Mouse (Mus musculus) liver (tissue): Measurements from ENCODE around the gene Fcor.

Source experiments
- DNase-seq: peaks from one replicate; pipeline ENCODE4 v3.0.0-alpha.2; 2020; ENCODE audit warnings: mixed read lengths

Gene Fcor

DNA sequence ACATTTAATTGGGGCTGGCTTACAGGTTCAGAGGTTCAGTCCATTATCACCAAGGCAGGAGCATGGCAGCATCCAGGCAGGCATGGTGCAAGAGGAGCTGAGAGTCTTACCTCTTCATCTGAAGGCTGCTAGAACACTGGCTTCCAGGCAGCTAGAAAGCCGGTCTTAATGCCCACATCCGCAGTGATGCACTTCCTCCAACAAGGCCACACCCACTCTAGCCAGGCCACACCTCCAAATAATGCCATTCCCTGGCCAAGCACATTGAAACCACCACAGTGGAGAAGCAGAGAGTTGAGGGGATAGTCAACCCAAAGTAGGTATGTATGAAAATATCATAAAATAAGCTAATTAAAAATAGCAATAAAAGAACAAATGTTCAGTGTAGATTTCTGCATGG, 1.8 kb downstream of the Fcor start:
- peak; percentile 30 for DNase-seq

DNA sequence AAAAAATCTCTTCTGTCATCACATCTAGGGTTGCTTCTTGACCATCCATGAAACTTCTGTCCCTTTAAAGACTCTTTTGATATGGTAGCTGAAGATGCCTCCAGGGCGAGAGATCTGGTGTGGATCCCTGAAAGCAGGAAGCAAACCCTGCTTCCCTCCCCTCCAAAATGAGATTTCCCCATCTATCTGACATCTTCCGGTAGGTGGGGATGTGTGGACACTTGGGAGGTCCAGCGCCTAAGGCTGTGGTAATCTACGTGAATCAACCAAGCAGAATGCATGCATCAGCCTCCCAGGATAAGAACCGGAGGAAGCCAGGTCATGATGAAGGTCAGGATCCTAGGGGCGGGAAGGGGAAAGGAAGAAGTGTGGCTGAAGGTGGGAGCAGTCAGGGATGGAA, 6.7 kb downstream of the Fcor start, which contains the start of gene Mcemp1:
Gene Mcemp1, plus strand, starts transcription at position 248 of the 400 bp plus-strand sequence.
- DNase-seq: no peak

DNA sequence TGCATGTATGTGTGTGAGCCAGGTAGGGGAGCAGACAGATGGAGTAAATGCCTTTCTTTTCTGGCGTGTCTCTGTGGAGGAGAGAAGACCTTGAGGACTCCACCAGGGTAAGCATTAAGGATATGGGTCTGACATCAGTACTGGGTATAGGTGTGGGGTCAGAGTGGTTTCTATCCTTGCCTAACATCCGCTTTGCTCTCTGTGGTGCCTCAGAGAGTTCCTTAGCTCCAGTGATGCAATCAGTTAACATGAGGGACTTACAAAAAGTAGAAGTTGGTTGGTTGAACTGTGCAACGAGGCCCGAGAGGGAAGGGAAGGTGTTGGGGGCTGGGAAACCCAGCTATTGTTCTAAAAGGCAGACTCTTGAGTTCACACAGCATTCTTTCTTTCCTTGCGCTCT, 7.8 kb downstream of the Fcor start:
- DNase-seq: no peak

DNA sequence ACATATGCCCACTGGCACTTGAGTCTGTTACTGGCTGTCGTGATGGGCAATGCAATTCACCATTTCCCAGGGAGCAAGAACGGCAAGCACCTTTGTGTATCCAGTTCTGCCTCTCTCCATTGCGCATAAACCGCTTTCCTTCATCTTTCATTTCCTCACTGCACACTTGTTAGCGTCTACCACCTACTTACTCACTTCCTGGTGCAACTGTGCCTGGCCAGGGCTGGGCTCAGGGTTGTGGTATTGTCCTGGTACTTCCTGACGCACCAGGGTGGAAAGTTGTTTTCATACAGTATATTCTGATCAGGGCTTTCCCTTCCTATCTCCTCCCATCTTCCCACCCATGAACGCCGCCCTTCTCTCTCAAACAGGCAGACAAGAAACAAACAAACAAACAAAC, 11.3 kb downstream of the Fcor start:
- DNase-seq: no peak

DNA sequence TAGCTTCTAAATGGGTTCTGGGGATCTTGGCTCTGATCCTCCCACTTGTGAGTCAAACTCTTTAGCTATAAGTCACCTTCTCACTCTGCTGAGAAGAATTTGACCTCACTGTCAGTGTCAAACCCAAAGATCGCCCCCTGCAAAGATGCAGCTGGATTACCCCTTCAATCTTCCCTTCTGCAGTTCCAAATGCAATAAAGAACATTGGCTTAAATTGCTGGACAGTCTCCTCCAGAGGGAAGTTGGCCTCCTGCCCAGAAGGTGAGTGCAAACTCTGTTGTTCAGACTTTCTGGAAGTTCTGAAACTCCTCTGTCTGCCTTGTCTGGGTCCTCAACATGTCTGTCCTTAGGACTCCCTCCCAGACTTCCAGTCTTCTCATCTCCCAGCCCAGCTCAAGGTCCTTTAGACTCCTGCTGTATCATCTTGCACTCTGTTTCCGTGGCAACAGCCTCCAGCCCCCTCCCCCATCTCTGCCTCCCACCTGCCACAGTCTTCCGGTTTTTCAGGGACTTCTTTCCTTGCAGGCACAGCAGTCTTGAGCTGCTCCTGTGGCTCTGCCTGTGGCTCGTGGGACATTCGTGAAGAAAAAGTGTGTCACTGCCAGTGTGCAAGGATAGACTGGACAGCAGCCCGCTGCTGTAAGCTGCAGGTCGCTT, 15.3 kb downstream of the Fcor start:
- no peak for DNase-seq

DNA sequence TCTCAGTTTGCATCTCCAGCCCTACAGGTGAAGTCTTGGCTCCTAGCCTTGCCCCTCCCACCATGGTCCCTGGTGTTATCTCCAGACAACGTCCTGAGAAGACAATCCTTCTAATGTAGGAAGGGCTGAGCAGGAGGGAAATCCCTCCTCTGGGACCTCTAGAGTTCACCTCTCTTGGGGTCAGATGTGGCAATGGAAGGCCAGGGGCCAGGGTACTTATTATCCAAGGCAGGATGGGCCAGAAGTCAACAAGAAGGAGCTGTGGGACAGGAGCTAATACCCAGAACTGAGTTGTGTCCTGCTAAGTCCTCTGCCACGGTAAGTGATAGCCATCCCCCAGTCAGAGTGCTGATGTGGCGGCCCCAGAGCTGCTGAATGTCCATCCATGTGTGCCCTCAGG, 16.6 kb downstream of the Fcor start, which contains the start of gene Retn:
Gene Retn, plus strand, starts transcription at position 245 of the 400 bp plus-strand sequence.
- DNase-seq: no peak

DNA sequence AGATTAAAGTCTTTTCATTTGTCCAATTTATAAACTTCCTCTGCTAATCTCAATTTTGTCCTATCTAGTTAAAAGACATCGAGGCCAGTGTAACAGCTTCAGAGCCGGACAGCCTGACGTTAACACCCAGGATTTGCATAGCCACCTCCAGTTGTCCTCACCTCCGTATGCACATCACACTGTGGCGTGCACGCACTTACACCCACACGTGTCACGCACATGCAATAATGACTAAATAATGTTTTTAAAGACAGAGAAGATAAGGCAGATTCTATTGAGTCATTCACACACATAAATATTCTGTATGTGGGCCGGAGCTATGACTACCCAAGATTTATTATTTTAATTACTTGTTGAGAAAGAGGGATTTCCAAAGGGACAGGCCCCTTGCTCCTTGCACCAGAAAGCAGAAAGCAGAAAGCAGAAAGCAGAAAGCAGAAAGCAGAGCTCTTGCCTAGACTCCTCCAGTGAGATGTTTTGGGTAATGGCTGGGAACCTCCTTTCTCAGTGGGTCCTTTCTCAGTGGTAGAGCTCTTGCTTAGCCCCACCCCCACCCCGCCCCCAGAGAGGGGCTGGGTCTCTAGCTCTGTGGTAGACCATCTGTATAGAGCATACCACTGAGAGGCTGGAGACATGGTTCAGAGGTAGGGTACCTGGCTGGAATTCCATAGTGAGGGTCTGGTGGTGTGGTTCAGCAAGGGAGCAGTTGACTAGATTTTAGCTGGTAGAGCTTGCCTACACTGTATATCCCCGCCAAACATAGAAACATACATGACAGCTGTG, 17.2 kb downstream of the Fcor start:
- DNase-seq: no peak

DNA sequence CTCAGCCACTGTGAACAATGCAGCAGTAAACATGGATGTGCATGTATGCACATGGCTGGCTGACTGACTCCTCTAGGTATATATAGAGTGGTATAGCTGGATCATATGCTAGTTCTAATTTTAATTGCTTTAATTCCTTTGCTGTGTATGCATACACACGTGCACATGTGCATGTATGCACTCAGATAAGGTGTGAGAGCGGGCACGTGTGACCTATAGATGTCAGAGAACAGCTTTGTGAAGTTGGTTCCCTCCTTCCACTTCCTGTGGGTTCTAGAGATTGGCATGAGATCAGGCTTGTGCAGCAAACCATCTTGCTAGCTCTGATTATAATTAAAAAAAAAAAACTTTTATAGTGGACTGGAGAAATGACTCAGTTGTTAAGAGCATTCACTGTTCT, 19.3 kb downstream of the Fcor start:
- DNase-seq: no peak

DNA sequence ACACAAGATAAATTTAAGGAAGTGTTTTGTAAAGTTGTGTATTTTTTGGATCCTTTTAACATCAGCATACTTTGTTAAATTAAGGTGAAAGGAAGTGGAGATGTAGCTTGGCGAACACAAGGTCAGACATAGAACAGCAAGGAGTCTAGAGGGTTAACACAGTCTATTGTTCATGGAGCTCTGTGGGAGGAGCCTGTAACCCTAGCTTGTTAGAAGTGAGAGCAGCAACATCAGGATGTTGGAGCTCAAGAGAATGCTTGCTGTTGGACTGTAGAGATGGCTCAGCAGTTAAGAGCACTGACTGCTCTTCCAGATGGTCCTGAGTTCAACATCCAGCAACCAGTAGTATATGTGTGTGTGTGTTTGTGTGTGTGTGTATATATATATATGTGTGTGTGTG, 23.2 kb downstream of the Fcor start:
- no peak for DNase-seq

DNA sequence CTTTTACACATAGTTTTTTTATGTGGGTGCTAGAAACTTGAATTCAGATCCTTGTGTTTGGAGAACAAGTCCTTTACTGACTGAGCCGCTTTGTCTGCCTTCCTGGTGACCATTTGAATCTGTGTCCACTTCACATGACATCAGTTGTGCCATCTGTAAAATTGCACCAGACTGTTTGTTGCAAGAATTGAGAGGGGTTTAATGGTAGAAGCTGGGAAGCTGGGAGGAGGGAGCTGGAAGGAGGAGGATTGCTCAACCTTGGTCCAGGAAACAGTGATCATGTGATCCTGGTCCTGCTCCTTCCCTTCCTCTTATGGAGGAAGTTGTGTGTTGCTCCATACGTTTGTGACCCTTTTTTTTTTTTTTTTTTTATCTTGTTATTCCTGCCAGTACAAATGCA, 23.9 kb downstream of the Fcor start:
- no peak for DNase-seq

DNA sequence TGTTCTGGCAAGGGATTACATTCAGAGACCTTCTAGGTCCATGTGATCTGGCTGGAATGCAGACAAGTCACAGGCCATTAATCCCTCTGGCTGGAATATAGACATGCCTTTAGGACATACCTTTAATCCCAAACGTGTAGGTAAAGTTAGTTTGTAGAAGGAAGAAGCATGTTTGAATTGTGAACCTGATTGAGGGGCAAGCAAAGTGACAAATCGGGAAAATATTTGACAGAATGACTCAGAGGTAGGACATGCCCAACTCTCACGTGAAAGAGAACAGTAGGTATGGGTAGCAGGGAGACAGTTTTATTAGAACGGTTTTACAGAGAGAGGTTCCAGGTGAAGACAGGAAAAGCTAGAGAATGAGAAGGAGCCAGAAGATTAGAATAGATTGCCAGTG, 24.6 kb downstream of the Fcor start:
- no peak for DNase-seq

DNA sequence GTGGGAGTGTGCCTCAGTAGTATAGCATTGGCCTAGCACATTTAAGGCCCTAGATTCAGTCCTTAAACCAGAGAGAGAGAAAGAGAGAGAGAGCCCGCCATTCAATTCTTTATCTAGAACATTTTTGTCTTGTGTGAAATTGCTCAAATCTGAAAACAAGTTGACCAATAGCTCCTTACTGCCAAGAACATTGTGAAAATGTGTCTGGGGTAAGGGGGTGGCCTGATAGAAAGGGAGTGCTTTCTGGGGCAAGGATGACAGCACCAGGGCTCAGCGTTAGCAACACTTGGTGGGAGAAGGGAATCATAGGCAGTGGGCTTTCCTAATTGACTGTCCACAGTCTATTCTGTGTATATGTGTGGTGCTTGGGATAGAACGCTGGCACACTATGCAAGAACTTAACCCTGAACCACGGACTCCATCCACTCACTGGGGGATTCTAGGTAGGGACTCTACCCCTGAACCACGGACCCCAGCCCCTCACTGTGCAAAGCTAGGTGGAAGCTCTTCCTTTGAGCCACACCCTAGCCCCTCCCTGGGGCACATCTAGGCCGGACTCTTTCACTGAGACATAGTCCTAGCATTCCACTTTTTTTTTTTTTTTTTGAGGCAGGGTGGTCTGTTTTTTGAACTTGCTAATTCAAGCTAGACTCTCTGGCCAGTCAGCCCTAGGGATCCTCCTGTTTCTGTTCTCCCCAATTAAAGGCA, 25.2 kb downstream of the Fcor start:
- DNase-seq: no peak

DNA sequence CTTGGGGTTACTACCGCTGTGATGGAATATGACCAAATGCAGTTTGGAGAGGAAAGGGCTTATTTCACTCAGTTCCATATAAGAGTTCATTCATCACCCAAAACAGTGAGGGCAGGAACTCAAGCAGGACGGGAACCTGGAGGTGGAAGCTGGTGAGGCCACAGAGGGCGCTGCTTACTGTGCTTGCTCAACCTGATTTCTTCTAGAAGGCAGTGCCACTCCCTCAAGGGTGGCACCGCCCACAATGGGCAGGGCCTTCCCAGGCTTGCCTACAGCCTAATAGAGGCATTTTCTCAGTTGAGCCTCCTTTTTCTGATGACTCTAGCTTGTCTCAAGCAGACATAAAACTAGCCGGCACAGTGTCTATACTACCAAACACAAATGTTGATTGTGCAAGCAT, 26.4 kb downstream of the Fcor start:
- peak; percentile 74 for DNase-seq

DNA sequence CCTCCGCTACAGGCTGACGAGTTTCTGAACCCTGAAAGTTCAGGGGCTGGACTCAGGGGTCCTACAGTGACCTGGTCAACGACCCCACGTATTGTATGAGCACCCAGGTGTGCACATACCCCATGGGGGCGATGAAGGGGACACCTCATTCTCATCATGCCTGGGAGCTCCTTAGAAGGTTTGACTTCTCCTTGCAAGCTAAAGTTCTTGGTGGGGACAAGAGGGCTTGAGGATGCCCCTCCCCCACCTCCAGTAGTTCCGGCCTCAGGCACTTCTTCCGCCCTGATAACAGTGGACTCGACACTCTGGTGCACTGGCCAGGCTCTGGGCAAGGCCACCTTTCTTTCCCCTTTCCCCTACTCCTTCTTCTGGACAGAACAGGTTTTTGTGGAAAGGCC, 40.7 kb downstream of the Fcor start:
- peak; percentile 68 for DNase-seq

DNA sequence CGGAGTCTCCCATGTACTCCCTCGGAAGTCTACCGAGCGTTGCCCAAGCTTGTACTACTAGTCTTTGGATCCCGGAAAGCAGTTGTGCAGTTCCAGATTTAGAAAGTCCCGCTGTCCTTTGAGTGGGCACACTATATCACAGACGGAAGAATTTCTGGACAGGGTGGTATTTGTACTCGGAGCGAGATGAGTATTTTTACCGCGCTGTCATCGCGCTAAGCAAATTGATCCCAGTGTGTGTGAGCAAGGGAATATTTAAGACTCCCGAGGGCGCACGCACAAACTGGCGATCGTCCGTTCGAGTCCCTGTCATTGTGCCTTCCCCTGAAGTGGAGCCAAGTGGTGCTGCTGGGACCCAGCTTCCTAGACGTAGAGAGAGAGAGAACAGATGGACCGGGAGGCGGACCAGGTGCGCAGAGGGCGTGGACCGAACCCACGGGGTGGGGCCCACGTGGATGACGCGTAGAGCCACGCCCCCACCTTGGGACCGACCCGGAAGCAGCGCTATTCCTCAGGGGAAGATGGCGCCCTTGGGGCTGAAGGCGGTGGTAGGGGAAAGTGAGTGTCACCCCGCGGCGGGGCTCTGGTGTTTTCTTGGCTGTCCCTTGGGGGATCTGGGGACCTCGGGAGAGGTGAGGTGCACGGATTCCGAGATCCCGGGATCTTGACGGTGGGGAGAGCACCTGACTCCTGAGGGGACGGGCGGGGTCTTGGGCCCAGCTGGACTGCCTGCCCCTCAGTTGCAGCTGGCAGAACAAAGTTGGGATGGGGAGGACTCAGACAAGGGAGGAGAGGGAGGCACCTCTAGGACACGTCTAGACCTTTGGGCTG, 41.3 kb downstream of the Fcor start, which contains the start of gene Stxbp2:
Gene Stxbp2, plus strand, starts transcription at position 309 of the 831 bp plus-strand sequence.
- peak; percentile 90 for DNase-seq

DNA sequence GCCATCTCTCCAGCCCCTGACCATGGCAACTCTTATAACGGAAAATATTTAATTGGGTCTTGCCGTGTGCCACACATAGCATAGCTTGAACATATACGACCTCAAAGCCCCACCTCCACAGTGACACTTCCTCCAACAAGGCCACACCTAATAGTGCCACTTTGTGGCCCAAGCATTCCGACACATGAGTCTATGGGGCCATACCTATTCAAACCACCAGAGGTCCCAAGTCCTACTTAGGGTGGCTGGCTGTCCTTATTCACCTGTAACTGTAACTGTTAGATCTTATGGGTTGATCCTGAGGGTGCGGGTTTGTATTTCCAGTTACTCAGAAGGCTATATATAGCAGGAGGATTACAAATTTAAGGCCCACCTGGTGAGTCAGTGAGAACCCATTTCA, 44.1 kb downstream of the Fcor start:
- DNase-seq: no peak

DNA sequence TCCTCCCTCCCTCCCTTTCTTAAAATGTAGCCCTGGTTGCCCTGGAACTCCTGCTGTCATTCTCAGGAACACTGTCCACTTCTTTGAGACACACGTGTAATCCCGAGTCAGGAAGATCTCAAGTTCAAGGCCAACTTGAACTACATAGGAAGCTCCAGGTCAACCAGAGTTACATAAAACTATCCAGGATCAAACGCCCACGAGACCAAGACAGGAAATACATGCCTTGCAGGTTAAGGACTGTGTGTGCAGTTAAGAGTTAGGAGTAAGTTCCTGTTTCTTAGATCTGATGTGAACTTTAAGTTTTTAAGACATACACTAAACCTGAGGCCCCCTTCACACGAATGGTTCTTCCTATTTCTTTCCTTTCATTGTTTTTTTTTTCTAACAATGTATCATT, 45.2 kb downstream of the Fcor start:
- DNase-seq: no peak

DNA sequence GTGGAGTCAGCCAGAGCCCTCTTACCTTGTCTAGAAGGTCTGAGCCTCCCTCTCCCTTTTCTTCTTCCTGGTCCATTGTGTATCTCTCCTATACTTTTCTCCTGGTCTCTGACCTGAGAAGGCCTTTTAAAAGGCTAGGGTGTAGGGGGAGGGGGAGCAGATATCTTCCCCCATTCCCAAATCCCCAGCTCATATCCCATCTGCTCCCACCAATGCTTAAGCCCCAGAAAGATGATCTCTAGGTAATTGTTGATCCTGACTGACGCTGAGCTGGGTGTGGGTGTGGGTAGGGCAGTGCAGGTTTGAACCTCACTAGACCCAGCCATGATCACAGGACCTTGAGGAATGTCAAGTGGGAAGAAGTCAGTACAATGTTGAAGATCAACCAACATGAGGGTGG, 46.7 kb downstream of the Fcor start, which contains the start of gene Pcp2:
Gene Pcp2, minus strand, starts transcription at position 101 of the 400 bp plus-strand sequence.
- DNase-seq: no peak

DNA sequence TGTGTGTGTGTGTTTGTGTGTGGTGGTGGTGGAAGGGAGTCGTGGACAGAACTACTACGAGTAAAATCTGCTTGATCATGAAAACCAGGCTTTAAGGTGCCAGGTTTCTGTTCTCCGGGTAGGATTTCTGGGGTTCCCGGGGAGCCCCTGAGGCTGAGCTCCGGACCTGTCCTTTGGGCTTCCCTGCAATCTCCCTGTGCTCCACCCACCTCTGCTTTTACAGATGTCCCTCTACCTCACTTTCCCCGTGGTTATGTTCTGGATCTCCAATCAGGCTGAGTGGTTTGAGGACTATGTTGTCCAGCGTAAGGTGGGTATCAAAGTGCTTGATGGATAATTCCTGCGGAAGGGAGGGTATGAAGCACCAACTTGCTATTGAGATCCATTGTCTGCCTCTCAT, 50.0 kb downstream of the Fcor start:
- DNase-seq: no peak

DNA sequence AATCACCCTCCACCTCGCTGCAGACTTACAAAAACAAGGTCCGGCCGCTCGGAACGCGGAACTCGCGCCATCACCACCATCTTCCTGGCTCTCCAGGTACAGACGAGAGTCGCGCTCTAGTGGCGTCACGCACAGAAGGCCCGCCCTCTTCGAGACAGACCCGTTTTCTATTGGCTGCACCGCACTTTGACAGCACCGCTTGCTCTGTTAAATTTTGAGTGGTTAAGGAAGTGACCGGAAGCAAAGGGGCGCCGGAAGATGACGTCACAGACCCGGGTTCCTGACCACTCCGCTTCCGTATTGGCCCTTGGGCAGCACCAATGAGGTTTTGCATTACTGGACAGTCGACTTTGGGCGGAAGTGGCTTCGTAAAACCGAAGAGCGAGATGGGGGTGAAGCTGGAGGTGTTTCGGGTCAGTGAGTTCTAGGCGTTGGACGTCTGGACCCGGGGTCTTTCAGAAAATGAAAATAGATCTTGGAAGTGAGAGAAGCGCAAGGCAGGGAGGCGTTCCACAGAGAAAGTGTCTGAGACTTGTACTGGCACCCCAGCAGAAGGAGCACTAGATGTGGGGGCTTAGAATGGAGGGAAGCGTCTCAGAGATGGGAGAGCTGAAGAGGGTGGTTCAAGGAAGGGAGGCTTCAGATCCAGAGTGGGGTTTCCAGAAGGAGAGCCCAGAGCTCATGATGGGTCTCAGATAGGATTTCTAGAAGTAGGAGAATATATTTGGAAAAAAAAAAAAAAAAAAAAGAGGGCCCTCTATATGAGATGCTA, 50.8 kb downstream of the Fcor start, which contains the start of the genes Xab2 and Pet100:
Gene Xab2, minus strand, starts transcription at position 118 of the 772 bp plus-strand sequence.
Gene Pet100, plus strand, starts transcription at position 350 of the 772 bp plus-strand sequence.
- peak; percentile 98 for DNase-seq
